Mouse (Mus musculus): ENCODE measurements around the gene Ubac1. TPM values are rescaled to one million over a fixed set of nuclear protein-coding genes. Genes with fewer than 3 reads are reported as not detected.

The Ubac1 gene
- polyA plus RNA-seq, 1 experiment from 2014 or later, result 139 TPM

- H3K4me2 ChIP-seq (replicated peaks), result no peak overlapping the region
- H3K27me3 ChIP-seq (ENCODE audit: control insufficient read depth, insufficient read depth, low read length), result no peaks in the 10 kb centered on the region
- H3K9me3 ChIP-seq (ENCODE audit: control insufficient read depth, low read length), result no peaks in the 10 kb centered on the region
- H3K4me3 ChIP-seq (replicated peaks; ENCODE audit: low read length), result no peak overlapping the region
- WGBS, result 42% methylated on average over 2 of the region's 2 CpGs
- no peak for ATAC-seq (ENCODE audit: low FRiP score)
- DNase-seq (ENCODE audit: low spot score), result no peak
- no peaks in the 10 kb centered on the region for H3K4me1 ChIP-seq (replicated peaks; ENCODE audit: control insufficient read depth, insufficient read depth, low read length)
- no peaks in the 10 kb centered on the region; the same call in 1 of the 2 replicates for H3K36me3 ChIP-seq (replicated peaks; ENCODE audit: control insufficient read depth, insufficient read depth)
- no peak overlapping the region for H3K27ac ChIP-seq
- H3K9ac ChIP-seq, result no peak overlapping the region
Observed at GRCm38 (mm10) chr2:26055747-26056102, 34.2 kb upstream of the Ubac1 start.

DNA sequence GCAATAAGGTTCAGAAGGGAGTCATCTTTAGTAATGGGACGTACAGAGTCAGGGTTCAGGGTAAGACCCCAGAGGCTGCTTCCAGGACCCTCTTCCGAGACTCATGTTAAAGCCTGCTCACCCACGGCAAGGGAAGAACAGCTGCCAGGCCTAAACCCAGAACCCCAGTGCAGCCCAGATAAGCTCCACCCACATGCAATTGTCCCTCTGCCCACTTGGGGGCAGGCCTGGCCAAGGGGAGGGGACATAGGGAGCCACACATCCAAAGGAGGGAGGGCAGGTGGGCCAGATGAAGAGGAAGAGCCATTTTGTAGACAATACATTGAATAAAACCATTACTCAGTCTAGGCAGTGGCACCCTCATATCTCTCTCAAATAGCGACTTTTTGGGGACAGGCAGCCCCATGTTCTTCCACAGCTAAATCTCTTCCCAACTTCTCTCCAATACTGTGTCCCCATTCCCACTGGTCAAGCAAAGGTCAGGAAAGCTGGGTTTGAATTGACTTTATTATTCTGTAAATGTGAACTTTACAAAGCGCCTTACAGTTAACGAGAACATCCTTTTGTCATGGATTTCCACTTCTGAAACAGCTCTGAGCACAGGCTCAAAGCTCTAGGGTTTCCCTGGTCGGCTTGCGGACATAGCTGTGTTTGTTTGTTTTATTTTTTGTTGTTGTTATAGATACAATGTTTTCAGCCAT is 33.6 kb upstream of the Ubac1 start:
- H3K4me1 ChIP-seq (replicated peaks; ENCODE audit: control insufficient read depth, insufficient read depth, low read length), result no peaks in the 10 kb centered on the region
- WGBS, result 27% methylated on average over 8 of the region's 8 CpGs
- H3K4me2 ChIP-seq (replicated peaks), result no peak overlapping the region
- no peak overlapping the region for H3K4me3 ChIP-seq (replicated peaks; ENCODE audit: low read length)
- H3K9me3 ChIP-seq (ENCODE audit: control insufficient read depth, low read length), result no peaks in the 10 kb centered on the region
- DNase-seq (ENCODE audit: low spot score) (peak; percentile 62), ATAC-seq (ENCODE audit: low FRiP score) (peak; percentile 59; the same call in 1 of the 2 replicates)
- H3K27ac ChIP-seq, result no peak overlapping the region
- H3K9ac ChIP-seq, result no peak overlapping the region
- no peaks in the 10 kb centered on the region; the same call in 1 of the 2 replicates for H3K36me3 ChIP-seq (replicated peaks; ENCODE audit: control insufficient read depth, insufficient read depth)
- no peaks in the 10 kb centered on the region for H3K27me3 ChIP-seq (ENCODE audit: control insufficient read depth, insufficient read depth, low read length)

DNA sequence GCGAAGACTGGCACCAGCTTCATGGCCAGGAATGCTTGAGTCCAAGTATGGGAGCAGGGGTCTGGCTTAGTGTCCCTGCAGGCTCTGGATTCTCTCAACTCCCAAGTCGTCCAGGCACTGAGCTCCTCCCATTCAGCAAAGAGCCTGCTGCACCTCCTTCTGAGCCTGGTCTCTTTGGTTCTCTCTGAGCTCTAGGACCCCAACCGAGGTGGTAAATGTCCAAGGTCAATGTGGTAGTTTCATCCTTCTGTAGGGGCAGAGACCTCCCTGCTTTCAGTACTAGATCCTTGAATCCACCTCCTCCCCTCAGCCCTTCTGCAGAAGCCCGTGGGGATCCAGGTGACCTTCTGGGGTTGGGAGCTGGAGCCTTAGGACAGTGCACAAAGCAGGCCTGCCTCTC is 31.3 kb upstream of the Ubac1 start:
- Histone ChIP-seq H3K9me3 (ENCODE audit: control insufficient read depth, low read length) (no peaks in the 10 kb centered on the region), H3K27me3 (ENCODE audit: control insufficient read depth, insufficient read depth, low read length) (no peaks in the 10 kb centered on the region), H3K36me3 (replicated peaks; ENCODE audit: control insufficient read depth, insufficient read depth) (no peaks in the 10 kb centered on the region), H3K4me1 (replicated peaks; ENCODE audit: control insufficient read depth, insufficient read depth, low read length) (no peaks in the 10 kb centered on the region), H3K4me3 (replicated peaks; ENCODE audit: low read length) (no peak overlapping the region), H3K4me2 (replicated peaks) (no peak overlapping the region), H3K9ac (no peak overlapping the region), H3K27ac (no peak overlapping the region)
- no peak for ATAC-seq (ENCODE audit: low FRiP score)
- no peak for DNase-seq (ENCODE audit: low spot score)
- 59% methylated on average over 4 of the region's 4 CpGs for WGBS

DNA sequence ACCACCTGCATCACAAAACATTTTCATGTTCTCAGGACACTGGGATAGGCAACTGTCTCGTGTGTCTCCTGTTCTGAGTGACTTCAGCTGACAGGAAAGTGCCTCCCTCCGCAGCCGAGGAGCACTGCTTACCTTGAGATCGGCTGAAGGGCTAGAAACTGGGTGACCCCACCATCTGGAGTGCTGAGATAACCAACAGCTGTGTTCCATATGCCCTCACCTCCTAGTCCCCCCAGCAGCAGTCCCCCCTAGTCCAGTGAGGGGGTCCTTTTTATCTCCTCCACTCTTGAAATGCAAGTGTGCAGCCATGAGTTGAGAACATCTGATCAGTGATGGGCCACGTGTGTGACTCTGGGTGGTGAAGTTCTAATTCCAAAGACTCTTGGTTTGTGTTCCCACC is 27.3 kb upstream of the Ubac1 start:
- ATAC-seq (ENCODE audit: low FRiP score) (no peak), DNase-seq (ENCODE audit: low spot score) (no peak)
- H3K4me3 ChIP-seq (replicated peaks; ENCODE audit: low read length), result no peak overlapping the region
- no peak overlapping the region for H3K4me2 ChIP-seq (replicated peaks)
- no peak overlapping the region for H3K9ac ChIP-seq
- H3K9me3 ChIP-seq (ENCODE audit: control insufficient read depth, low read length), result no peaks in the 10 kb centered on the region
- no peak overlapping the region for H3K27ac ChIP-seq
- H3K36me3 ChIP-seq (replicated peaks; ENCODE audit: control insufficient read depth, insufficient read depth), result no peaks in the 10 kb centered on the region
- H3K27me3 ChIP-seq (ENCODE audit: control insufficient read depth, insufficient read depth, low read length), result no peaks in the 10 kb centered on the region
- no peaks in the 10 kb centered on the region for H3K4me1 ChIP-seq (replicated peaks; ENCODE audit: control insufficient read depth, insufficient read depth, low read length)
- WGBS, result 72% methylated on average over 5 of the region's 5 CpGs

DNA sequence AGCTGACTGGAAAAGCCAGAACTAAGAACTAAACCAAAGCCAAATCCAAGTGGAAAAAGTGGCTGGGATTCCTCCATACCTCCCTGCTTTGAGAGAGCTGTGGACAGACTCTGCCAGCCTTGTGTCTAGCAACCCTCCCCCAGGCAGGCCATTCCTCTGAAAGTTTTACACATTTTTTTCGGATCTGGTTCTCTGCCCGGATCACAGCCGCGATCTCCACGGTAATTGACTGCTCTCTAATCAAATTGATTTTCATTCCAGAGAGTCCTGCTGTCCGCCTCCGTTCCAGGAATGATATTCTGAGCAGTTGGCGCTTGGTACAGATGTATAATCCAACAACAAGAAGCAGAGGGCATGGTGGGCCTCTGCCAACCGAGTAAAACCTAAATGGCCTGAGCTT is 22.7 kb upstream of the Ubac1 start:
- no peaks in the 10 kb centered on the region for H3K9me3 ChIP-seq (ENCODE audit: control insufficient read depth, low read length)
- no peaks in the 10 kb centered on the region for H3K36me3 ChIP-seq (replicated peaks; ENCODE audit: control insufficient read depth, insufficient read depth)
- H3K4me1 ChIP-seq (replicated peaks; ENCODE audit: control insufficient read depth, insufficient read depth, low read length), result no peaks in the 10 kb centered on the region
- H3K9ac ChIP-seq, result no peak overlapping the region
- WGBS, result 71% methylated on average over 9 of the region's 9 CpGs
- ATAC-seq (ENCODE audit: low FRiP score) (no peak), DNase-seq (ENCODE audit: low spot score) (no peak)
- no peak overlapping the region for H3K4me2 ChIP-seq (replicated peaks)
- H3K27ac ChIP-seq, result no peak overlapping the region
- no peak overlapping the region for H3K4me3 ChIP-seq (replicated peaks; ENCODE audit: low read length)
- no peaks in the 10 kb centered on the region for H3K27me3 ChIP-seq (ENCODE audit: control insufficient read depth, insufficient read depth, low read length)

DNA sequence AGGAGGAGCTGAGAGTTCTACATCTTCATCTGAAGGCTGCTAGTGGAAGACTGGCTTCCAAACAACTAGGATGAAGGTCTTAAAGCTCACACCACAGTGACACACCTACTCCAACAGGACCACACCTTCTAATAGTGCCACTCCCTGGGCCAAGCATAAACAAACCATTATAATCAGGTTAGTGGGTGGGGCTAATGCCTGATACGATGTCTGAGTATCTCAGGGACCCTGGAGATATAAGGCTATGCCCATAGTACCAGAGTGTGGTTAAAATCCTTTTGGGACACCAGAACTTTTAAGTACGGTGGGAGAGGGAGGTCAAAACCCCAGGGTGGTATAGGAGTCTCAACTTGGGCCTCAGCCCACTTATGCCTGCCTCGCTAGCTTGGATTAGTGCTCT is 21.1 kb upstream of the Ubac1 start:
- H3K4me2 ChIP-seq (replicated peaks), result no peak overlapping the region
- no peak overlapping the region for H3K4me3 ChIP-seq (replicated peaks; ENCODE audit: low read length)
- WGBS, result 88% methylated on average over 3 of the region's 3 CpGs
- H3K9me3 ChIP-seq (ENCODE audit: control insufficient read depth, low read length), result no peaks in the 10 kb centered on the region
- H3K9ac ChIP-seq, result no peak overlapping the region
- H3K36me3 ChIP-seq (replicated peaks; ENCODE audit: control insufficient read depth, insufficient read depth), result no peaks in the 10 kb centered on the region
- ATAC-seq (ENCODE audit: low FRiP score) (no peak), DNase-seq (ENCODE audit: low spot score) (no peak)
- no peaks in the 10 kb centered on the region for H3K4me1 ChIP-seq (replicated peaks; ENCODE audit: control insufficient read depth, insufficient read depth, low read length)
- no peaks in the 10 kb centered on the region for H3K27me3 ChIP-seq (ENCODE audit: control insufficient read depth, insufficient read depth, low read length)
- H3K27ac ChIP-seq, result no peak overlapping the region

GRCm38 (mm10) chr2:26041163-26041810 is 19.7 kb upstream of the Ubac1 start:
- WGBS, result 69% methylated on average over 14 of the region's 14 CpGs
- DNase-seq (ENCODE audit: low spot score), result no peak
- Histone ChIP-seq H3K27ac (no peak overlapping the region), H3K27me3 (ENCODE audit: control insufficient read depth, insufficient read depth, low read length) (no peaks in the 10 kb centered on the region), H3K4me2 (replicated peaks) (no peak overlapping the region), H3K9ac (no peak overlapping the region), H3K9me3 (ENCODE audit: control insufficient read depth, low read length) (no peaks in the 10 kb centered on the region), H3K36me3 (replicated peaks; ENCODE audit: control insufficient read depth, insufficient read depth) (no peaks in the 10 kb centered on the region), H3K4me3 (replicated peaks; ENCODE audit: low read length) (no peak overlapping the region), H3K4me1 (replicated peaks; ENCODE audit: control insufficient read depth, insufficient read depth, low read length) (no peaks in the 10 kb centered on the region)
- no peak for ATAC-seq (ENCODE audit: low FRiP score)

DNA sequence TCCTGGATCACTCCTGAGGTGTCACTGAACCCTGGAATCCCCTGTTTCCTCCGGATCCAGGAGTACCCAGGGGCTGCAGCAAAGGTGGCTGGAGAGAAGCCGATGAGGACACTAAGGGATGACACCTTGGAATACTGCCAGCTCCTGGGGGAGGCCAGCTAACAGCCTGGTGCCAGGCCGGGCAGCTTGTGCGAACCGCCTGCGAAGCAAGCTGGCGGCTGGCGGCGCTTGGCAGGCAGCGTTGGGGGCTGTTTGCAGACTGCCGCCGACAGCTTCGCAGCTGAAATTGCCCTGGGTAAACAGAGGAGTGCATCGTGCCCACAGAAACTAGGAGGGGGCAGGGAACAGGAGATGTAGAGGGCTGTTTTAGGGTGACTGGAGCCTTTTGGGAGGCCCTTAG is 18.4 kb upstream of the Ubac1 start:
- H3K36me3 ChIP-seq (replicated peaks; ENCODE audit: control insufficient read depth, insufficient read depth), result no peaks in the 10 kb centered on the region
- H3K9ac ChIP-seq, result peak overlapping the region; percentile 24; the same call in 1 of the 2 replicates
- no peak overlapping the region for H3K27ac ChIP-seq
- DNase-seq (ENCODE audit: low spot score), result peak; percentile 59
- H3K9me3 ChIP-seq (ENCODE audit: control insufficient read depth, low read length), result no peaks in the 10 kb centered on the region
- no peak overlapping the region for H3K4me3 ChIP-seq (replicated peaks; ENCODE audit: low read length)
- 50% methylated on average over 14 of the region's 14 CpGs for WGBS
- no peaks in the 10 kb centered on the region for H3K27me3 ChIP-seq (ENCODE audit: control insufficient read depth, insufficient read depth, low read length)
- no peak; the same call in 1 of the 2 replicates for ATAC-seq (ENCODE audit: low FRiP score)
- no peak overlapping the region for H3K4me2 ChIP-seq (replicated peaks)
- H3K4me1 ChIP-seq (replicated peaks; ENCODE audit: control insufficient read depth, insufficient read depth, low read length), result no peaks in the 10 kb centered on the region

GRCm38 (mm10) chr2:26037386-26037785 is 15.8 kb upstream of the Ubac1 start:
- Histone ChIP-seq H3K9me3 (ENCODE audit: control insufficient read depth, low read length) (no peaks in the 10 kb centered on the region), H3K4me1 (replicated peaks; ENCODE audit: control insufficient read depth, insufficient read depth, low read length) (no peaks in the 10 kb centered on the region), H3K4me3 (replicated peaks; ENCODE audit: low read length) (no peak overlapping the region), H3K27ac (no peak overlapping the region), H3K27me3 (ENCODE audit: control insufficient read depth, insufficient read depth, low read length) (no peaks in the 10 kb centered on the region), H3K36me3 (replicated peaks; ENCODE audit: control insufficient read depth, insufficient read depth) (no peaks in the 10 kb centered on the region), H3K9ac (no peak overlapping the region), H3K4me2 (replicated peaks) (no peak overlapping the region)
- ATAC-seq (ENCODE audit: low FRiP score) (no peak), DNase-seq (ENCODE audit: low spot score) (no peak)
- WGBS, result 66% methylated on average over 6 of the region's 6 CpGs
